Mouse (Mus musculus): ENCODE measurements around the gene Abhd15. TPM values are rescaled to one million over a fixed set of nuclear protein-coding genes. Genes with fewer than 3 reads are reported as not detected.
A peak's percentile ranks its signal among the peaks of the same experiment; 100 is the strongest.

Abhd15 gene
- total RNA-seq (2014; rRNA removed; ENCODE audit: low replicate concordance): 2.1 and 4.4 TPM in 2 replicates
- polyA plus RNA-seq (2015; fragmentation: Nextera tagmentation; extraction: Ambion mirVana): 0.86 and 1.2 TPM in 2 replicates

- no peaks in the 10 kb centered on the region for H3K36me3 ChIP-seq (replicated peaks; ENCODE audit: control insufficient read depth, insufficient read depth, low read length)
- H3K27me3 ChIP-seq (ENCODE audit: control insufficient read depth, insufficient read depth, low read length): peaks cover 5% of the 10 kb centered on the region; the same call in 1 of the 2 replicates
- peak within 1 kb of the TSS; percentile 63 for H3K27ac ChIP-seq (ENCODE audit: low read depth)
- H3K4me3 ChIP-seq (ENCODE audit: low read depth, low read length): peak within 1 kb of the TSS; percentile 69
- DNase-seq (ENCODE audit: low spot score) (peak; percentile 48), ATAC-seq (ENCODE audit: insufficient read depth, low read depth) (peak; percentile 61)
- peaks cover 22% of the 10 kb centered on the region for H3K4me1 ChIP-seq (ENCODE audit: control insufficient read depth, insufficient read depth)
- peak within 1 kb of the TSS; percentile 81 for H3K4me2 ChIP-seq (ENCODE audit: low read depth, low read length)
- H3K9ac ChIP-seq (replicated peaks; ENCODE audit: low read depth, low read length): peak within 1 kb of the TSS; percentile 33
- under 1% methylated on average over 71 of the region's 72 CpGs for WGBS
- TF ChIP-seq CTCF (IDR thresholded peaks at IDR 0.05; ENCODE audit: low read depth) (no peak), EP300 (IDR thresholded peaks at IDR 0.05; ENCODE audit: low read depth) (no peak)
- no peaks in the 10 kb centered on the region for H3K9me3 ChIP-seq (replicated peaks; ENCODE audit: control insufficient read depth, low read length)
Observed at GRCm38 (mm10) chr11:77514832-77515636, at the start of gene Abhd15. Gene Abhd15 (plus strand): TSS chr11:77515121.

GRCm38 (mm10) chr11:77466544-77466943, 48.4 kb upstream of the Abhd15 start:
- TF ChIP-seq EP300 (IDR thresholded peaks at IDR 0.05; ENCODE audit: low read depth): no peak
- TF ChIP-seq CTCF (IDR thresholded peaks at IDR 0.05; ENCODE audit: low read depth): no peak
- no peak overlapping the region for H3K4me2 ChIP-seq (ENCODE audit: low read depth, low read length)
- no peak overlapping the region for H3K9ac ChIP-seq (replicated peaks; ENCODE audit: low read depth, low read length)

GRCm38 (mm10) chr11:77467157-77467556, 47.8 kb upstream of the Abhd15 start:
- no peaks in the 10 kb centered on the region for H3K9me3 ChIP-seq (replicated peaks; ENCODE audit: control insufficient read depth, low read length)
- ATAC-seq (ENCODE audit: insufficient read depth, low read depth) (no peak; the same call in 1 of the 2 replicates), DNase-seq (ENCODE audit: low spot score) (no peak)
- WGBS: 13% methylated on average over 25 of the region's 25 CpGs
- H3K4me1 ChIP-seq (ENCODE audit: control insufficient read depth, insufficient read depth): peaks cover 22% of the 10 kb centered on the region
- TF ChIP-seq EP300 (IDR thresholded peaks at IDR 0.05; ENCODE audit: low read depth) (no peak), CTCF (IDR thresholded peaks at IDR 0.05; ENCODE audit: low read depth) (peak; percentile 45)
- no peaks in the 10 kb centered on the region for H3K27me3 ChIP-seq (ENCODE audit: control insufficient read depth, insufficient read depth, low read length)
- H3K4me3 ChIP-seq (ENCODE audit: low read depth, low read length): no peak overlapping the region
- peak overlapping the region; percentile 2; the same call in 1 of the 2 replicates for H3K4me2 ChIP-seq (ENCODE audit: low read depth, low read length)
- no peak overlapping the region for H3K27ac ChIP-seq (ENCODE audit: low read depth)
- peaks cover 9% of the 10 kb centered on the region for H3K36me3 ChIP-seq (replicated peaks; ENCODE audit: control insufficient read depth, insufficient read depth, low read length)
- H3K9ac ChIP-seq (replicated peaks; ENCODE audit: low read depth, low read length): no peak overlapping the region

More at GRCm38 (mm10) chr11:77466544-77466943, 48.4 kb upstream of the Abhd15 start:
- no peaks in the 10 kb centered on the region for H3K9me3 ChIP-seq (replicated peaks; ENCODE audit: control insufficient read depth, low read length)
- peaks cover 6% of the 10 kb centered on the region for H3K36me3 ChIP-seq (replicated peaks; ENCODE audit: control insufficient read depth, insufficient read depth, low read length)
- H3K4me1 ChIP-seq (ENCODE audit: control insufficient read depth, insufficient read depth): peaks cover 22% of the 10 kb centered on the region
- H3K27ac ChIP-seq (ENCODE audit: low read depth): no peak overlapping the region
- H3K4me3 ChIP-seq (ENCODE audit: low read depth, low read length): no peak overlapping the region
- WGBS: 51% methylated on average over 9 of the region's 9 CpGs
- ATAC-seq (ENCODE audit: insufficient read depth, low read depth) (no peak), DNase-seq (ENCODE audit: low spot score) (no peak)
- no peaks in the 10 kb centered on the region for H3K27me3 ChIP-seq (ENCODE audit: control insufficient read depth, insufficient read depth, low read length)

DNA sequence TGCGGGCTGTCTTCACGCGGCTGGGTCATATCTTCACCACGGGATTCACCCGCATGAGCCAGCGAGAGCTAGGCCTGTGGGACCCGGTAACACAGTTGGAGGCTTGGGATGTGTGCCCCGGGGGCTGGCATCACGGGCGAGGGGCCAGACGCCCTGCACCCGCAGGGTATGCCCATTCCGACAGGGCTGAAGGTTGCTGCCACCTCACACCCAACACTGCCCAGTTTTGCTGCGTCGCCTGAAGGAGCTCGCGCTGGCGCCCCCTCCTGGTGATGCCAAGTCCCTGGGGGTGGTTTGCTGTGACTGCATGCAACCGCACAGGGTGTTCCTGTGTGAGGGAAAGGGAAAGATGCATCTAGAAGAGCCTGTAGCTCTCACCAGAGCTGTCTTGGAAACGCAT, 47.1 kb upstream of the Abhd15 start:
- peaks cover 22% of the 10 kb centered on the region for H3K4me1 ChIP-seq (ENCODE audit: control insufficient read depth, insufficient read depth)
- H3K4me2 ChIP-seq (ENCODE audit: low read depth, low read length): peak overlapping the region; percentile 26; the same call in 1 of the 2 replicates
- WGBS: 21% methylated on average over 20 of the region's 20 CpGs
- H3K4me3 ChIP-seq (ENCODE audit: low read depth, low read length): no peak overlapping the region
- peak; percentile 52 for DNase-seq (ENCODE audit: low spot score)
- H3K9ac ChIP-seq (replicated peaks; ENCODE audit: low read depth, low read length): no peak overlapping the region
- H3K27me3 ChIP-seq (ENCODE audit: control insufficient read depth, insufficient read depth, low read length): no peaks in the 10 kb centered on the region
- TF ChIP-seq EP300 (IDR thresholded peaks at IDR 0.05; ENCODE audit: low read depth) (0 out of 2 replicates have a peak, but pooled peaks have one; percentile 27), CTCF (IDR thresholded peaks at IDR 0.05; ENCODE audit: low read depth) (peak; percentile 68)
- peak; percentile 14; the same call in 1 of the 2 replicates for ATAC-seq (ENCODE audit: insufficient read depth, low read depth)
- no peak overlapping the region for H3K27ac ChIP-seq (ENCODE audit: low read depth)
- no peaks in the 10 kb centered on the region for H3K9me3 ChIP-seq (replicated peaks; ENCODE audit: control insufficient read depth, low read length)
- peaks cover 11% of the 10 kb centered on the region for H3K36me3 ChIP-seq (replicated peaks; ENCODE audit: control insufficient read depth, insufficient read depth, low read length)

- no peak overlapping the region for H3K4me3 ChIP-seq (ENCODE audit: low read depth, low read length)
- H3K36me3 ChIP-seq (replicated peaks; ENCODE audit: control insufficient read depth, insufficient read depth, low read length): peaks cover 11% of the 10 kb centered on the region
- ATAC-seq (ENCODE audit: insufficient read depth, low read depth): no peak
- no peaks in the 10 kb centered on the region for H3K27me3 ChIP-seq (ENCODE audit: control insufficient read depth, insufficient read depth, low read length)
- no peak overlapping the region for H3K27ac ChIP-seq (ENCODE audit: low read depth)
- no peak for DNase-seq (ENCODE audit: low spot score)
- H3K4me1 ChIP-seq (ENCODE audit: control insufficient read depth, insufficient read depth): peaks cover 21% of the 10 kb centered on the region
- H3K4me2 ChIP-seq (ENCODE audit: low read depth, low read length): no peak overlapping the region
- no peak overlapping the region for H3K9ac ChIP-seq (replicated peaks; ENCODE audit: low read depth, low read length)
- H3K9me3 ChIP-seq (replicated peaks; ENCODE audit: control insufficient read depth, low read length): no peaks in the 10 kb centered on the region
- no peak for TF ChIP-seq CTCF (IDR thresholded peaks at IDR 0.05; ENCODE audit: low read depth)
- no peak for TF ChIP-seq EP300 (IDR thresholded peaks at IDR 0.05; ENCODE audit: low read depth)
- 85% methylated on average over 9 of the region's 9 CpGs for whole genome bisulfite sequencing
Observed at GRCm38 (mm10) chr11:77468397-77468796, 46.5 kb upstream of the Abhd15 start.

Measured in heart, postnatal 0 days (tissue).